Mouse (Mus musculus): ENCODE measurements around the gene Rbm8a.

The Rbm8a gene

DNA sequence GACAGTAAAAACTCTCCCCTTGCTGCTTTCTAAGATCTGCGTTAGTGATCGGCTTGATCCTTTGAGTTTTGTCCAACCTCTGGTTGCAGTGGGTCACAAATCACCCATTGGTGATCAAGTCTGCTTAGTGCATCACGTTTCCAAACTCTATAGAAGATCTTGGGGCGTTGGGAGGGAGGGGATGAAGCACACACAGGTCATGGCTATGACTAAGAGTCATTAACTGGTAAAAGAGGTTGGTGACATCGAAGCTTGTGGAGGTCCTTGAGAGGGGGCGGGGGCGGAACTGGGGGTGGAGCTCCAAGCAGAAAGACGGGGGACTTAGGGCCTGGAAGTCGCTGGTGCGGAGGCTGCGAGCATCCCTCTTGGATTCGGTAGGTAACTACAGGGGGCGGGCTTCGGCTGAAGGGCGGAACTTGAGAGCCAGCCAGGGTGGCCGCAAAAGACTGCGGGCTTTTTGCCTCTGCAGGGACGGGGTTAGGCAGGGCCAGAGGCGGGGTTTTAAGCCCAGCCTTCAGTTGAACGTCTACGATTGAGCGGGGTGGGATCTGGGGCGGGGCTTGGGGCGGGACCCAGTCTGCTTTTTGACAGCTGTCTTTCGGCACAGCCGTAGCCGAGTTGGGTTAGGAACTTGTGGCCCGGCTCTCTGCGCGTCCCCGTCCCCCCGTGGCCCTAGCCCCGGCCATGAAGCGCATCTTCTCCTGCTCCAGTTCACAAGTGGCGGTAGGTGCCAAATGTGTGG lies 40.2 kb downstream of the Rbm8a start, which contains the start of gene Ankrd35:
Gene Ankrd35 (plus strand): TSS at position 405 of the 742 bp plus-strand sequence.
- DNase-seq (ENCODE audit: low read depth, low spot score) = peak; percentile 78

DNA sequence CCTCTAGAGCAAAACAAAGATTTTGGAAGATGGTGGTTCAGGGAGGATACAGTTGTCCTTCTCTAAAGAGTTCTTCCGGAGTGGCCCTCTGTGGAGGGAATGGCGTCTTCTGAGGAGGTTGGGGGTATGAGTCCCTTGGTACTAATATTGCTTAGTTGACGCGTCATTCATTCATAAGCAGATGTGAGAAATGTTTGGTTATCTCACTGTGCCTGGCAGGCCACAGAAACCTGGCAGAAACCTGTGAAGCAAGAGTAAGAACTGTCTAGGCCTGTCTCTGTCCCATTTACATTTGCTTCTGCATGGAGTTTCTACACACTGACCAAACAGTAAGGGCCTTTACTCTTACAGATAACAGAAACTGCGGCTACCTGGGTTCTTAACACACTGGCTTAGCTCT lies 41.8 kb downstream of the Rbm8a start:
- DNase-seq (ENCODE audit: low read depth, low spot score) = no peak

DNA sequence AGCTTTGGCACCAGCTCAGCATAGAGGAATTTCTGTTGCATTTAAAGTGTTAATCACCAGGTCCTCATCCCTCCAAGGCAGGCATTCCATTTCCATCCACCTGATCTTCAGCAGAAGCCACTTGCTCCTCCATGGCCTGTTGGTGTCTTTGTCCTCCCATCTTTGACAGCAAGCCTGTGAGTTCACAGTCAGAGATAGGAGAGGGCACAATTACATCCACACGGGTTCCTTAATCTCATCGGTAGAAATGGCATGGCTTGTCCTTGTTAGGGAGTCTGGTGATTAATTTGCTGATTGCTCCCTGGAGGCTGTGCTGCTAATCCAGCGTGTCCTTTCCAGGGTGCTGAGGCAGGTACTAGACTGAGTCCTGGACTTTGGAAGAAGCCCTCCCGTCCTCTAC lies 43.8 kb downstream of the Rbm8a start:
- no peak for DNase-seq (ENCODE audit: low read depth, low spot score)

DNA sequence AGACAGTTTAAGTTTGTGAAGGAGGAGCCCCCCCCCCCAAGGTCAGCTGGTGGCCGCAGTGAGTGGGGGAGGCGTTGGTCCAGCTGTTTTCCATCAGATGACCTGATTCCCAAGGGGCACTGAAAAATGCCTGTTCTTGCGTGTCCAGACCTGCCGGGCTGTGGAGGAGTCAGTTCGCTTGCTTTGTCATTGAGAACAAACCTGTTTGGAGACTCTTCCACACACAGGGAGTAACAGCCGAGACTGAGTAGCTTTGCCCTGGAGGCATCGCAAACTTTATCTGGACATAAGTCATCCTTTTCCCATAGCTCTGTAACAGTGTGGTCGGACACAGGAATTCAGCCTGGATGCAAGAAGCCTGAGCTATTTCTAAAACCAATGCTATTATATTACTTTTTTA lies 44.7 kb downstream of the Rbm8a start:
- DNase-seq (ENCODE audit: low read depth, low spot score) = no peak

DNA sequence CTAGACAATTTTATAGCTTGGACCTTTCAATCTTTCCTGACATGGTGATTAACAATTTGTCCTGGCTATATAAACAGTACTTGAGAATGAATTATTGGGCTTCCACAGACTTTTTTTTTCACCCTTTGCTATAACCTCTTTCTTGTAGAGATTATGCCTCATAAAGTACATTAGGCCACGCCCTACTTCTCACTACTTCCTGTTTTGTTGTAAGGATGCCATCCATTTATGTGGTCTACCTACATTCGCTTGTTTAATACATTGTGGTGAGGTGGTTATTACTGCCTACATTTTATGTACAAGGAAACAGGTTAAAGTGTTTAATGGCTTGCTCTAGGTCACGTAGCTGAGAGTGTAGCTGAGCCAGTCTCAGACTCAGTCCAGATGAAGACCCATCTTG lies 45.4 kb downstream of the Rbm8a start:
- DNase-seq (ENCODE audit: low read depth, low spot score) = no peak

DNA sequence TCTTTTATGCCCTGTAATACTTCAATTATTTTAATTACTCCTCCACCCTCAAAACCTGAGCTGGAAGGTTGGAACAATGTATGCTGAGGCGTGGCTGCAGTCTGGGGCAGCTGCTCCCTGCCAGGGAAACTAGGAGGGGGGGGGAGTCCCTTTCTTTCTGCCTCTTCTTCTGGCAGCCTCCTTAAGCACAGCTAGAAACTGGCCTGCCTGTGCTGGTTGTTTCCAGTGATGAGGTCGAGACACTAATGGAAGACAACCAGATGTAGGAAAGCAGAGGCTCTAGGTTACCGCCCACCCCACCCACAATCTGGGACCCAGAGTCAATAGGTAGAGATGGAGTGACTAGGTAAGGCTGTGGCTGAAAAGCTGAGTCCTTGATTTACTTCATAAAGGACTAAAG lies 46.0 kb downstream of the Rbm8a start:
- no peak for DNase-seq (ENCODE audit: low read depth, low spot score)

DNA sequence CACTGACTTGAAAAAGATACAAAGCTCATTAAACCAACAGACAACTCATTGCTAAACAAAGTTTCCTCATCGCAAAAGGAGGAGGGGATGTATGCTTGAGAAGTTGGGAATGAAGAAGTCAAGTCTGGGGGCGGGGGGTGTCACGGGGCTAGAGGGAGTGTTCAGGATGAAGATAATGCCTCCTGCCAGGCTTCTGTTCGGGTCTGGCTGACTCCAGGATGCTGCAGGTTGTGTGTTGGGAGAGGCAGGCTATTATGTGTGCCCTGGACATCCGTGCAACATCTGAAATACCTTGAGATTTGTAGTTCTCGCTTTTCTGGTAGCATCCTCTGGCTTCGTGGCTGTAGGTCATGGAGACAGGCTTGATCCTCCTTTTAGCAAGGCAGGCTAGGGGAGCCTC lies 48.7 kb downstream of the Rbm8a start:
- DNase-seq (ENCODE audit: low read depth, low spot score) = no peak

DNA sequence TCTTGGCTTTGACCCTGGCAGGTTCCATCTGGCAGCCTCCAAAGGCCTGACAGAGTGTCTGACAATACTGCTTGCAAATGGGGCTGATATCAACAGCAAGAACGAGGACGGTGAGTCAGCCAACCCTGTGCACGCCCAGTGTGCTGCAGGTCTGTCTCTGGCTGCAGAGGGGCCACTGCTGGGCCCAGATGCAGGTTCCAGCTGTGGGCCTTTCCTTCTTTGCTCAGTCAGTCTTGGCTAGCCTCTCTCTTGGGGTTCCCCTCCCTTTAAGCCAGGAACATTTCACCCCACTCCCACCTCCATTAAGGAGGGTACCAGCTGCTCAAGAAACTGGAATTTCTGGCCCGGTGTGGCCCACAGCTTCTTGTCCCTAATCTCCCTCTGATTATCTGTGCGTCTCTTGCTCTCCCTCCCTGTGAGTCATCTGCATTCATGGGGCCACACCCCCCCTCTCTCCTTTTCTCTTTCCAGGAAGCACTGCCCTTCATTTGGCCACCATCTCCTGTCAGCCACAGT lies 49.5 kb downstream of the Rbm8a start:
- DNase-seq (ENCODE audit: low read depth, low spot score) = no peak

DNA sequence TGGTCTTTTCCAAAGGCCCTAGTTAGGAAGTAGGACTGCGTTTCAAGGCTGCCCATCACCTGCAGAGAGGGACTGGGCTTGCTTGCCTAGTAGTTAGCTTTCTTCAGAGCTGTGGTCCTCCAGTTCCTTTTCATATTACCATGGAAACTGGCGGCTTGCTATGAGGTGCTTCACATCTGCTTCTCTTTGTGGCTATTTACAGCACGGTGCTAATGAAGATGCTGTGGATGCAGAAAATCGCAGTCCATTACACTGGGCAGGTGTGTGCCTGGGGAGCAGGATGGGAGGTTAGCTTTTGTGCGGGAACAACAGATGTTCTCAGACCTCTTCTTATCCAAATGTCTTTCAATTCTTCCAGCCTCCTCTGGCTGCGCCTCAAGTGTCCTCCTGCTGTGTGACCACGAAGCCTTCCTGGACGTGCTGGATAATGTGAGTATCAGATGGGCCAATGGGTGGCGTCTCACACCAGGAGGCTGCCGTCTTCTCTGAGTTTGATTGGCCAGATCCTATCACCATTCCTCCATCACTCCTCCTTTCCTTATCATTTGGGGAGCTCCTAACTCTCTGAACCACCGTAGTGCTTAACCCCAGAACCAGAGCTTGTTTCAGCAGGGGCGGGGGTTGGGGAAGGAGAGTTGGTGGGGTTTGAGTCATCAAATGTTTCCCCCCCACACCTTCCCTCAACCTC lies 50.7 kb downstream of the Rbm8a start:
- DNase-seq (ENCODE audit: low read depth, low spot score) = no peak
